Mouse (Mus musculus) neural tube, embryonic 11.5 days (tissue): ENCODE results near the gene Lrrfip1. TPM values are rescaled to one million over a fixed set of nuclear protein-coding genes. Genes with fewer than 3 reads are reported as not detected.

Experiments
- ATAC-seq: fragments of 200-750 bp; cut with Nextera tagmentation; 2 replicates; pipeline ENCODE4 v1.8.0; 2017; ENCODE audit warnings: moderate number of reproducible peaks, mild to moderate bottlenecking, moderate TSS enrichment, moderate library complexity; ENCODE audit not compliant: insufficient read depth, low FRiP score, low TSS enrichment
- DNase-seq: peaks from one replicate; pipeline ENCODE4 v3.0.0-alpha.2; 2015; ENCODE audit warnings: low spot score
- H3K27ac ChIP-seq: fragments of 300-500 bp; sonication (generic); 2 replicates; pipeline ENCODE4 v1.5.1; 2014; ENCODE audit warnings: low read depth, mild to moderate bottlenecking, low read length
- H3K27me3 ChIP-seq: fragments of 300-500 bp; sonication (generic); 2 replicates; pipeline ENCODE4 v1.6.1; 2014; ENCODE audit warnings: mild to moderate bottlenecking, low read length, mixed read lengths; ENCODE audit not compliant: control insufficient read depth, insufficient read depth
- H3K36me3 ChIP-seq: fragments of 300-500 bp; sonication (generic); 2 replicates; pipeline ENCODE4 v1.6.1; 2014; ENCODE audit warnings: mild to moderate bottlenecking, low read length, moderate library complexity, mixed read lengths; ENCODE audit not compliant: control insufficient read depth, insufficient read depth
- H3K4me1 ChIP-seq: fragments of 300-500 bp; sonication (generic); 2 replicates; pipeline ENCODE4 v1.6.1; 2014; ENCODE audit warnings: low read length, mixed read lengths; ENCODE audit not compliant: control insufficient read depth, insufficient read depth
- H3K4me2 ChIP-seq: fragments of 300-500 bp; sonication (generic); 2 replicates; pipeline ENCODE4 v1.6.1; 2014; ENCODE audit warnings: low read depth, mild to moderate bottlenecking, moderate library complexity
- H3K4me3 ChIP-seq: fragments of 300-500 bp; sonication (generic); 2 replicates; pipeline ENCODE4 v1.5.1; 2014; ENCODE audit warnings: low read depth, low read length
- H3K9ac ChIP-seq: fragments of 300-500 bp; sonication (generic); 2 replicates; pipeline ENCODE4 v1.6.1; 2014; ENCODE audit warnings: mild to moderate bottlenecking, low read length
- H3K9me3 ChIP-seq: fragments of 300-500 bp; sonication (generic); 2 replicates; pipeline ENCODE4 v1.6.1; 2016; ENCODE audit warnings: low read length; ENCODE audit not compliant: control insufficient read depth
- WGBS: fragments of 180-500 bp; shearing (Covaris S2); extraction: QIAGEN DNeasy Blood & Tissue Kit; methylation state at CpG from one replicate; pipeline ENCODE4 v1.1.7; 2014; 5-methylcytosine and 5-hydroxymethylcytosine counted together
- polyA plus RNA-seq: library from polyadenylated mRNA; unstranded; fragments of >200 nt; fragmentation: Nextera tagmentation; extraction: Ambion mirVana; gene quantifications from 2 replicates; pipeline ENCODE4 v1.2.1, GENCODE M21; 2014

The Lrrfip1 gene
- polyA plus RNA-seq, 1 experiment from 2014 or later = 26.9 TPM

GRCm38 (mm10) chr1:91103366-91103983 is 104.9 kb downstream of the Lrrfip1 start:
- H3K4me3 ChIP-seq = no peak overlapping the region
- H3K27me3 ChIP-seq = no peaks in the 10 kb centered on the region
- no peaks in the 10 kb centered on the region for H3K4me1 ChIP-seq
- no peak overlapping the region for H3K4me2 ChIP-seq
- no peaks in the 10 kb centered on the region for H3K36me3 ChIP-seq
- no peak overlapping the region for H3K9ac ChIP-seq
- WGBS = 92% methylated on average over 15 of the region's 15 CpGs
- H3K9me3 ChIP-seq = no peaks in the 10 kb centered on the region
- ATAC-seq (no peak), DNase-seq (no peak)
- H3K27ac ChIP-seq = no peak overlapping the region

- Histone ChIP-seq H3K4me1 (no peaks in the 10 kb centered on the region), H3K9ac (no peak overlapping the region), H3K4me2 (no peak overlapping the region), H3K27me3 (no peaks in the 10 kb centered on the region), H3K9me3 (no peaks in the 10 kb centered on the region), H3K4me3 (no peak overlapping the region), H3K36me3 (no peaks in the 10 kb centered on the region), H3K27ac (no peak overlapping the region)
- ATAC-seq (no peak), DNase-seq (no peak)
- WGBS = 81% methylated on average over 5 of the region's 5 CpGs
Observed at GRCm38 (mm10) chr1:91107548-91107947, 109.0 kb downstream of the Lrrfip1 start.

GRCm38 (mm10) chr1:91109302-91109701 is 110.8 kb downstream of the Lrrfip1 start:
- H3K27me3 ChIP-seq = no peaks in the 10 kb centered on the region
- no peak overlapping the region for H3K27ac ChIP-seq
- no peak overlapping the region for H3K4me2 ChIP-seq
- ATAC-seq (no peak), DNase-seq (no peak)
- H3K9me3 ChIP-seq = no peaks in the 10 kb centered on the region
- 80% methylated on average over 4 of the region's 4 CpGs for WGBS
- H3K4me3 ChIP-seq = no peak overlapping the region
- no peaks in the 10 kb centered on the region for H3K4me1 ChIP-seq
- H3K36me3 ChIP-seq = no peaks in the 10 kb centered on the region
- H3K9ac ChIP-seq = no peak overlapping the region

GRCm38 (mm10) chr1:91112171-91112570 is 113.6 kb downstream of the Lrrfip1 start:
- ATAC-seq = no peak
- 94% methylated on average over 14 of the region's 14 CpGs for WGBS
- Histone ChIP-seq H3K36me3 (no peaks in the 10 kb centered on the region), H3K4me1 (no peaks in the 10 kb centered on the region), H3K9me3 (no peaks in the 10 kb centered on the region), H3K27me3 (no peaks in the 10 kb centered on the region), H3K4me2 (no peak overlapping the region), H3K4me3 (no peak overlapping the region), H3K27ac (no peak overlapping the region), H3K9ac (no peak overlapping the region)
- DNase-seq = no peak

GRCm38 (mm10) chr1:91112606-91113005 is 114.1 kb downstream of the Lrrfip1 start:
- H3K4me3 ChIP-seq = no peak overlapping the region
- H3K4me2 ChIP-seq = no peak overlapping the region
- DNase-seq = no peak
- 93% methylated on average over 4 of the region's 4 CpGs for WGBS
- H3K27me3 ChIP-seq = no peaks in the 10 kb centered on the region
- no peaks in the 10 kb centered on the region for H3K36me3 ChIP-seq
- H3K9ac ChIP-seq = no peak overlapping the region
- no peak overlapping the region for H3K27ac ChIP-seq
- no peaks in the 10 kb centered on the region for H3K9me3 ChIP-seq
- no peak for ATAC-seq
- H3K4me1 ChIP-seq = no peaks in the 10 kb centered on the region

GRCm38 (mm10) chr1:91122121-91122520 is 123.6 kb downstream of the Lrrfip1 start:
- Histone ChIP-seq H3K4me3 (no peak overlapping the region), H3K27me3 (no peaks in the 10 kb centered on the region), H3K9ac (no peak overlapping the region), H3K9me3 (no peaks in the 10 kb centered on the region), H3K4me1 (no peaks in the 10 kb centered on the region), H3K36me3 (0 out of 2 replicates have a peak, but pooled peaks cover 4% of the 10 kb centered on the region), H3K27ac (no peak overlapping the region), H3K4me2 (no peak overlapping the region)
- no peak for DNase-seq
- 87% methylated on average over 11 of the region's 11 CpGs for WGBS
- no peak for ATAC-seq

- DNase-seq = no peak
- Histone ChIP-seq H3K4me1 (no peaks in the 10 kb centered on the region), H3K27ac (no peak overlapping the region), H3K9ac (no peak overlapping the region), H3K4me3 (no peak overlapping the region), H3K9me3 (no peaks in the 10 kb centered on the region), H3K27me3 (no peaks in the 10 kb centered on the region), H3K4me2 (no peak overlapping the region), H3K36me3 (0 out of 2 replicates have a peak, but pooled peaks cover 4% of the 10 kb centered on the region)
- WGBS = 90% methylated on average over 5 of the region's 5 CpGs
- no peak for ATAC-seq
Observed at GRCm38 (mm10) chr1:91123004-91123403, 124.5 kb downstream of the Lrrfip1 start.

GRCm38 (mm10) chr1:91123466-91123865 is 124.9 kb downstream of the Lrrfip1 start:
- no peaks in the 10 kb centered on the region for H3K4me1 ChIP-seq
- H3K9ac ChIP-seq = no peak overlapping the region
- H3K27ac ChIP-seq = no peak overlapping the region
- H3K36me3 ChIP-seq = 0 out of 2 replicates have a peak, but pooled peaks cover 4% of the 10 kb centered on the region
- no peak overlapping the region for H3K4me2 ChIP-seq
- H3K9me3 ChIP-seq = no peaks in the 10 kb centered on the region
- WGBS = 89% methylated on average over 3 of the region's 3 CpGs
- ATAC-seq (no peak), DNase-seq (no peak)
- H3K27me3 ChIP-seq = no peaks in the 10 kb centered on the region
- no peak overlapping the region for H3K4me3 ChIP-seq

GRCm38 (mm10) chr1:91128849-91129248 is 130.3 kb downstream of the Lrrfip1 start:
- H3K27ac ChIP-seq = no peak overlapping the region
- DNase-seq (no peak), ATAC-seq (no peak)
- no peaks in the 10 kb centered on the region for H3K9me3 ChIP-seq
- H3K4me1 ChIP-seq = no peaks in the 10 kb centered on the region
- H3K4me2 ChIP-seq = no peak overlapping the region
- no peaks in the 10 kb centered on the region for H3K27me3 ChIP-seq
- H3K9ac ChIP-seq = no peak overlapping the region
- peaks cover 2% of the 10 kb centered on the region; the same call in 1 of the 2 replicates for H3K36me3 ChIP-seq
- WGBS = 92% methylated on average over 4 of the region's 4 CpGs
- H3K4me3 ChIP-seq = no peak overlapping the region
